Mouse (Mus musculus) mouse trophoblast stem cell (cell line): Measurements from ENCODE around the gene Pmepa1.

Experiments
- in situ Hi-C, 2 experiments: fragments of 300-500 bp; cut with MseI, MboI; formaldehyde crosslinking; loops; 2 replicates in 1 of 2; 3 replicates in 1 of 2; pipeline ENCODE4 v1.15.1; 2025

Gene Pmepa1

DNA sequence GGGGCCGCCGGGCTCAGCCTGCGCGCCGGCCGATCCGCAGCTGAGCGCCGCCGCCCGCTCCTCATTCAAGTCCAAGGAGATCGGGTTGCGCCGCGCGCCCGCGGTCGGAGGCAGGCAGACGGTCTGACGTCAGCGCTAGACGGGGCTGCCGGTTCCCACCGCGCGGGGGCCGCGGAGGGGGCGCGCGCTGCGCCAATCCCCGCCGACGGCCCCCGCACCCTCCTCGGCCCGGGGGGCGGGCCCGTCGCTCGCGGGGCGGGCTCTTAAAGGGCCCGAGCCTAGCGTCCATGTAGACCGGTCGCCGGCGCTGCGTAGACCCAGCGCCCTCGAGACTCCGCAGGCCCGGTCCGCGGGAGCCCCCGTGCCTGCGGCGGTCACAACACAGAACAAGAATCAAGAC is at the start of gene Pmepa1:
Pmepa1 (minus strand) TSS at position 125 of the 400 bp plus-strand sequence.
- in situ Hi-C loops: no loop called here

DNA sequence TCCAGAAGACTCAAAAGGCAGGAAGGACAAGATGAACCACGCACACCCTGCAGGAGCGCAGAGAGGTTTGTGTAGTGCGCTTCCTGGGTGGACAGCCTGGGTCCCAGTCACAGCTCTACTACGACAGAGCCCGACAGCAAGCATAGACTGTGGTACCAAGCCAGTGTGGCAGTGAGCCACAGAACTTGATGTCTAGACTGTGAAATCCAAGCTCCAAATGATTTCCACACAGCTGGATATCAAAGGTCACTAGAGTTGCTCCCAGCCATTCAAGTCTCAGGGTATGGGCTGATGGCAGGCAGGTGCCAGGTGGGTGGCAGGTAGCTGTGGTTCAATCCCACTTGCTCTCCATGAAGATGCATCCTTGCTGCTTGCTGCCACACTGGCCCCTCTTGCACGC is 45.4 kb upstream of the Pmepa1 start:
- in situ Hi-C loops: no loop called here

DNA sequence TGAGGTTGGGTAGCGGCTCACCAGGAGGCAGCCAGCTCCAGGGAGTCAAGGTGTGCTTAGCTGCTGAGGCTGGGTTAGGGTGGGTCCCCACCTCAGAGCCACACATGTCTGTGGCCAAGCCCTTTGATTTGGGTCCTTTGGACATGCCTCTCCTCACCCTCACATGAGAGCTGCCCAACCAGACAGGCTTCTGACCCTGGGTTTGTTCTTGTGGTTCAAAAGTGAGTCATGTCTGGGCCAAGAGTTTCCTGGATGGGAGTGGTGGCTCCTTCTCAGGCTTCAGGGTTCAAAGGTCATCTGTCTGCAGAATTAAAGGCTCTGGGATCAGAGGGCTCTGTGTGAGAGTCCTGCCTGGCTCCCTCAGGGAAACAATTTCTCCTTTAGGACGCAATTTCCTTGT is 44.9 kb upstream of the Pmepa1 start:
- in situ Hi-C loops: no loop called here

DNA sequence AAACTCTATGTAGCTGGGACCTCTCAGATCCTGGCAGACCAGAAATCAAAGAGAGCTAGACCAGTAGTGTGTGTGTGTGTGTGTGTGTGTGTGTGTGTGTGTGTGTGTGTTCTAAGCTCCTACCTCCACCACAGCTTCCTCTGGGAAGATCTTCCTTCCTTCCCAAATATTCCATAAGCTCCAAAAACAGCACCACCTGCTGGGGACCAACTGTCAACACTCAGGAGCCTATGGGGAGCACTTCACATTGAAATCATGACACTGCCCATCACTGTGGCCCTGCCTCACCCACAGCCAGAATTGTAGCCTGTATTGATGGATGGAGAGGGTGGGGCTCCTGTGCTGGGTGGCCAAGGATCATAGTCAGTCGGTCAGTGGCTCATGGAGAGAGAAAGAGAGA is 38.0 kb upstream of the Pmepa1 start:
- in situ Hi-C loops: no loop called here

DNA sequence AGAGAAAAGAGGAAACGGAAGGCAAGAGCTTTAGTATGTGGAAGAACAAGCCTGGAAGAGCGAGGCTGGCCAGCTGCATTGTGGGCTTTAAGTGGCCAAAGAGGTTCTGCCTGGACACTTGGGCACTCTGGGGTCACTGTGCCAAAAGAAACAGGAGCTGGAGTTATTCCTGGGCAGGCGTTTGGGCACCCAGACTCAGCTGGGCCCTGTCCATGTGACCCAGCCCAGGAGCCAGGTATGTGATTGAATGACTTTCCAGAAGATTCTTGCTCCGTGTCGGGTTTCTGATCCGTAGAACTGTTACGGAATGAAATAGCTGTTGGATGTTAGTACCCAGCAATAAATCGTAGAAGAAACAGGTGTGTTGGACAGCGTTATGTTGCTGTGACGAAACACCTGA is 32.2 kb upstream of the Pmepa1 start:
- in situ Hi-C loops: no loop called here

DNA sequence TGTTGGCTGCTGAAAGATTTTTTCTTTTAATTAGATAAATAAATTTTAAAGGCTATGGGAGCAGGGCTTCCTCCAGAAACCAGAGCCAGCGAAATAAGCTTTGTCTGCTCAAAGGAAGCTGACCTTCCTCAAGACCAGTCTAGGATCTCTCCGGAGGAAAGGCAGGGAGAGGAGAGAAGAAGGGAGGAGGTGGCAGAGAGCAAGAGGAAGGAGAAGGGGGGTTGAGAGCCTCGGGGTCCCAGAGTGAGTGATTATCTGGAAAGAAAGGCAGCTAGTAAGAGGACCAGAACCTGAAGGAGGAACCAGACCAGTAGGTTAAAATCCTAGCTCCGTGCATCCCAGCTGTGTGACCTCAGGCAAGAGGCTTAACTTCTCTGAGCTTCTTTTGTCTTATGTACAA is 31.7 kb upstream of the Pmepa1 start:
- in situ Hi-C loops: no loop called here

DNA sequence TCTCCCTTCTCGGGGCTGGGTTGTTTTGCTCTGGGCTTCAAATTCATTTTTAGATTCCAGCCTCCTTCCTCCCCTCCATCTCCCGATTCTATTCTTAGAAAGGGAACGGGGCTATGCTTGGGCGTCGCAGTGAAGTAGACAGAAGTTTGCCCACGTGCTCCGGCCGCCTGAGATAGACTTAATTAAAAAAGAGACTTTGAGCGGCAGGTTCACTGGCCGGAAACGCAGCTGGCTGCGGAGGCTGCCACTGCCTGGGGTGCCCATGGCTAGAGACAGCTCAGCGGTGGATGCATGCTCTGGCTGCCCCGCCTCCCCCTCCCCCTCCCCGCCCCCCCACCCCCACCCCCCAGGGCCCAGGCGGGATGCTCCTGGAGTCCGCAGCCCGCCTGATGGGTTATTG is 31.2 kb upstream of the Pmepa1 start:
- in situ Hi-C loops: no loop called here

DNA sequence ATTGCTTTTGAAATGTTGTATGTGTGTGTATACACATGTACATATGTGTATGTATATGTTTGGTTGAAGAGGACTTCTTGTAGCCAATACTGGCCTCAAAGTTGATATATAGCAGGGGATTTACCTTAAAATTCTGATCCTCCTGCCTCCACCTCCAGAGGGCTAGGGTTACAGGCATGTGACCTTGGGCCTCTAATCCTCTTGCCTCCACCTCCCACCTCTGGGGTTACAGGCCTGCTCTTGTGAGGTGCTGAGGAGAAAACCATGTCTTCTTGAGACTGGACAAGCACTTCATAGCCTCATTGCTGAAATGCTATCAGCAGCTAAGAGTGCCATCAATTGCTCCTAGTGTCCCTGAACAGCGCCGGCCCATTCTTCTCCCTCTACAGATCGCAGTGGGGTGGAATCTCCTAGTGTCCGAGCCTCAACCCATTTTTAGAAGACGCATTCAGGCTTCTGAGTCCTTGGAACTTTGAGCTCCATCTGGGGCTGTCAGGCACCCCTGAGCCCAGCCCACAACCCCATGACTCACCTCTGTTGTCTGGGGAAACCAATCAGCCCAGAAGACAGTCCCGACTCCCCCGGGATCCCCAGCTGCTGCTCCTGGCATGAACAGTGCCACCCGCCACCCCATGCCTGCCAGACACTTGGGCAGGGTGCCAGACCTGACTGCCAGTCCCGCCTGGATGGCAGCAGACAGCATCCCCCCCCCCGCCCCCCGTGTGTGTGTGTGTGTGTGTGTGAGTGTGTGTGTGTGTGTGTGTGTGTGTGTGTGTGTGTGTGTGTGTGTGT is 30.6 kb upstream of the Pmepa1 start:
- in situ Hi-C loops: no loop called here

DNA sequence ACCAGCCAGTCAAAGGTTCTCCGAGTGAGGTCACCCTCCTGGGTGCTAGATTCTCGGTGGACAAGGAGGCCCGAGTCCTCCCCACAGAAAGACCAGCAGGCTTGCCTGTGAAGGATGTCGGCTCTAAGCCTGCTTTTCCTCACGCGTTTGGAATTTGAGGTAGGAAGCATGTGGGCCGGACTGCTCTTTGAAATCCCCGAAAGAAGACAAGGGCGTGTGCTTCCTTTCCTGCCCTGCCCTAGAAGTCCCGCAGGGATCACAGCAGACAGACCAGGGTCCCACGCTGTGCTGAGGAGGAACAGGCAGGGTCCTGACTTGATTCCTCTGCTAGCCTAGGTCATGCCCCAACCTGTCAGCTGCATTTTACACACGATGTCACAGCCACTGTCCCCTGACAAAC is 28.7 kb upstream of the Pmepa1 start:
- in situ Hi-C loops: no loop called here

DNA sequence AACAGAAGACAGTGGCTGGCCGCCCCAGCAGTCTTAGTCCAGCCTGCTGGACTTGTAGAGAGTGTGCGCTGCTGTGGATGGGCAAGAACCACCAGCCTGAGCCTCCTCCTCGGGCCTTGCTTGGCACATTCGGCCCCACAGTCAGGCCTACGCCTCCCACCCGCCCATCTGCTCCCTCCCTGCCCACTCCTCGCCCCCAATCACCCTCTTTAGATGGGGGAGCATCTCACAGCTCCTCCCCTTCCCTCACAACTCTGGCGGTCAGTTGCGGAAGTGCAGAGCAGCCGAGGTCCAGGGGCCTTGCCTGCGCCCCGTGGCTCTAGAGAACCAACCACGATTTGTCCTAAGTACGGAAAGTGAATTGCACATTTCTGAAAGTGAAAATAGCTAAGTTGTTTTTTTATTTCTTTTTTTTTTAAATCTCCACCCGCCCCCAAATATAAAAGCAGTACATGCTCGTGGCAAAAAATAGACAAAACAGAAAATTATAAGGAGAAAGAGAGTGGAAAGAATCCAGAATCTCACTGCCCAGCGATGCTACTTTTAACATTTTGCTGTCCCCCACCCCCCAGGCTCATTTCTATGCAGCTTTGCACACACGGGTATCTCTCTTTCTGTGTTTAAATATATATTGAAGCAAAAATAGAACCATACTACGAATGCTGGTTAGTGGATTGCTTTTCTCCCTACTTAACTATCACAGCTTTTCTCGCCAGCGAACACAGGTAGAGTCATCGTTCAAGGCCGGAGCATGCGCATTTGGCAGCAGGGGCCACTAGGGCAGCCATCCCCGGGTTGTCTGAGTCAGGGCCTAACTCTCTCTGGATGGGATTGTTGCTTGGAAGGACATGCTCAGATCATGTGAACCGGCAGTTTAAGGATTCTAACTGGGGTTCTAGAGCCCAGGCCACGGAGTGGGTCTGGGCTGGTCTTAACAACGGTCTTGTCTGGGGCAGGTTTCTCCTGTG is 24.6 kb upstream of the Pmepa1 start:
- in situ Hi-C loops: no loop called here

DNA sequence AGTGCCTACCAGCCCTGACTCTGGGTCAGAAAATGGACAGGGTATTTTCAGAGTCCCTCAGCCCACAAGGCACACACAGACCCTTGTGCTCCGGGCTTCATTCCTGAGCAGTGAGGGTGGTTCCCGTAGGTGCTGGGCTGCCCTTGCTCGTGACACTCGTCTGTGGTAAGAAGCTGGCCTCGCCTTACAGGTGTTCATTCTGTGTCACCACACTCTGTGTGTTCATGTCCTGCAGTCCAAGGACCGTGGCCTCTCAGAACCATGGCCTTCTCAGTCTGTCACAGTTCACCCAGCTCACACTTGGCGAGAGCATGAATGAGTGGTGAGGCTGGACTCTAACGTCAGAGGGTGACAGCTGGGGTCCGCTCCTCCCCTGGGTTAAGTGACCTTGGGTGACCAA is 20.1 kb upstream of the Pmepa1 start:
- in situ Hi-C loops: no loop called here

DNA sequence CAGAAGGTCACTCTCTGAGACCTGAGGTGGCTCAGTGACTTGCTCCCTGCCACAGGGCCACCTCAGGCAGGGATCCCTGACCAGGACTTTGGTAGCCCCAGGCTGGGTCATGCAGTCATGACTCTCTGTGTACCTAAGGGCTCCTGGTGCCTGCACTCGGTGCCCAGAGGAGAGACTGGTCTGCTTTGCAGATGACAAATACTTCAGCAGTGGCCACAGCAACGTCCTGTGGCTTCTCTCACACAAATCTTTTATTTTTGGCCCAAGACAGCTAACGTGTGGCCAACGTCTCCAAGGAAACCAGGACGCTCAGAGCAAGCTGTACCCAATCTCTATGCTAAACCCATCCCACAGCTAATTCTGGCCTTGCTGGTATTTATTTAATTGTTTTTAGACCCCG is 16.7 kb upstream of the Pmepa1 start:
- in situ Hi-C loops: no loop called here

DNA sequence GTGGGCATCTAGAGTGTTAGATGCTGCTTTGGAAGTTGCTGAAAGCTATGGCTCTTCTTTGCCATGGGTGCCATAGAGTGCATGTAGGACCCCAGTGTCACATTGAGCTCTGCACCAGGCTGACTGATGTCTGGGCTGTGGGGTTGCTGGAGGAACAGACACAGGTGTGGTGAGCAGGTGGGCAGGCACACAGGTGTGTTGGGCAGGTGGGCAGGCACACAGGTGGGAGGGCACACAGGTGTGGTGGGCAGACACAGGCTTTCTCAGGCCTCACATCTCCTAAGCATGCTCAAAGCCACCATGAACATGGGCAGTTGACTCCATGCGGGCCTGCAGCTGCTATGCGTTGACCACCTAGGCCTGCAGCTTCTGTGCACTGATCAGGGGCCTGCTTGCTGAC is 16.2 kb upstream of the Pmepa1 start:
- in situ Hi-C loops: no loop called here

DNA sequence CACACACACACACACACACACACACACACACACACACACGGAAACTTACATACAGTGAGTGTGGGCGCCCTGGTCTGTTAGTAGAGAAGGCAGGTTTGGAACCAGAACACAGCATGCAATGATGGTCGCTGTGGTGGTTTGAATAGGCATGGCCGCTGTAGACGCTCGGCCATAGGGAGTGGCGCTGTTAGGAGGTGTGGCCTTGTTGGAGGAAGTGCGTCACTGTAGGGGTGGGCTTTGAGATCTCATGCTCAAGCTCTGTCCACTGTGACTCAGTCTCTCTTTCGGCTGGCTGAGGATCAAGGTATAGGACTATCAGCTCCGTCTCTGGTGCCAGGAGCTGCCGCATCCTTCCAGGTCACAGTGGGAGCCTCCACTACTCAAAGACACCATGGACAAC is 14.6 kb upstream of the Pmepa1 start:
- in situ Hi-C loops: no loop called here

DNA sequence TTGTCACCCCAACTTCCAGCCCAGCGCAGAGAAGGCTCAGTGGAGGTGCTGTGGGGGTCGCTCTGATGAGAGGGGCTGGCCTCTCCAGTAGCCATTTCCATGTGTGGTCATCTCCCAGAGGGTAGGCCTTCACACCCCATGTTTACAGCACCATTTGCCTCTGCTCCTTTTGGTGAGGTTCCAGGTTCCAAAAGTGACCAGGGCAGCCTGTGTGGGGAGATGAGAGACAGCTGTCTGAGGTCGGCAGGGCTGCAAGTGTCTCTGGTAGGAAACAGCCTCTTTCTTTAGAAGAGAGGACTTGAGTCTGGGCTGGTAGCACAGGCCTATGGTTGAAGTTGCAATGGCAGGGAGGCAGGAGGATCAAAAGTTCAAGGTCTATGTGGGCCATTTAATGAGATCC is 13.6 kb upstream of the Pmepa1 start:
- in situ Hi-C loops: no loop called here

DNA sequence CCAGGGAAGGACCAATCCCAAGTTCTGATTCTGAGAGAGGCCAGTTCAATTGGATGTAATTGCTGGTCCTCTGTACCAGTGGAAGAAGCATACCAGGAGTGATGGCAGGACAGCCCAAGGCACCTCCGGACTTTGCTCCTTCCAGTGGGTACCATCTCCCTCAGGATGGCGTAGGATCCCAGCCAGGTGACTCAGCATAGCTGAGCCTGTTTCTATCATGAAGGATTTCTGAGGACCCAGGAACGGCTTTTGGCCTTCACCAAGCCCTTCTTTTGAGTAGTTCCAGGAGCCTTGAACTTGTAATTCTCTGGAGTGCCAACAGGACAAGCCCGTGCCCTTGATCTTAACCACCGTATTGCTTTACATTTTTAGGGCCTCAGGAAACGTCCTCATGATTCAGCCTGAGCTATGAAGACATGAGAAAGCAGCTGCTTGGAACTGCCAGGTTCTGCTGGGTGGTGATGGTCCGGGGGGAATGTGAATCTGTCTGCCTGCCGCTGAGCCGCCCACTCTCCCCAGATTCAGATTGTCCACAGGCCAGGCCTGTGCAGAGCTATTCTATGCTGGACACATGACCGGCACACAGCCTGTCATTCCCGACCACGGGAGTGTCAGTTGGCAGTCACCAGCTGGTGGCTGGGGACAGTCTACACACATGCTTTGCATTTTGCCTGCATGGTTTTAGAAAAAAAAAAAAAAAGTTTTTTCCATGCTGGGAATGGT is 9.6 kb upstream of the Pmepa1 start:
- in situ Hi-C loops: no loop called here

DNA sequence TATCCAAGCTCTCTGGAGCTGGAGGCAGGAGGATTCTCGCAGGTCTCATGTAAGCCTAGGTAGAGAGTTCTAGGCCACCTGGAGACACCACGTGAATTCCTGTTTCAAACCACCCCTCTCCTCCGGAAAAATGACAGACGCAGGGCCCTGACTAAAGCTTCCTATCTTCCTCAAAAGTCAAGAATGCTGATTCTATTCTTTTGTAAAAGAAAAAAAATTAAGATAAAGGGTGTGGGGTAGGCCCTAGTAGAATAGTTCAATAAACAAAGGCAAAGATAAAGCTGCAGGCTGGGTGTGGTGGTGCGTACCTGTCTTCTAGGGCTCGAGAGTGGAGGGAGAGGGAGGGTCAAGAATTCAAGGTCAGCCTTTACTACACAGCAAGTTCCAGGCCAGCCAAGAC is 8.4 kb upstream of the Pmepa1 start:
- in situ Hi-C loops: no loop called here

DNA sequence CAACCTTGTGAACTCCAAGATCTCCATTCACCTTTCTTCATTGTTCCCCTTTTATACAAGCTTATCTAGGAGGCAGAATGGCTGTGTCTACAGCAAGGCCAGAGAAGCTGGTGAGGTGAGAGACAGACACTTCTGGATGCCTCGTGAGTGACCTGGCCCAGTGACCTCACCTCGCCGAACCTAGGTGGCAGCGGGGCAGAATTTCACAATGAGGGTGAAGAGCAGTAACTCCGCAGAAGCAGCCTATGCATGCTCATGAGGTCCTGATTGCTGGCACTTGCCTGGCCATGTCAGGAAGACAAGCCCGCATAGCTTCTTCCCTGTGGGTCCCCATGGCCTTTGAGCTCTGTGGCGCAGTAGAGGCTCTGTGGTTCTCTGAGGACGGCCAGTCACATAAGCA is 5.9 kb upstream of the Pmepa1 start:
- in situ Hi-C loops: no loop called here

DNA sequence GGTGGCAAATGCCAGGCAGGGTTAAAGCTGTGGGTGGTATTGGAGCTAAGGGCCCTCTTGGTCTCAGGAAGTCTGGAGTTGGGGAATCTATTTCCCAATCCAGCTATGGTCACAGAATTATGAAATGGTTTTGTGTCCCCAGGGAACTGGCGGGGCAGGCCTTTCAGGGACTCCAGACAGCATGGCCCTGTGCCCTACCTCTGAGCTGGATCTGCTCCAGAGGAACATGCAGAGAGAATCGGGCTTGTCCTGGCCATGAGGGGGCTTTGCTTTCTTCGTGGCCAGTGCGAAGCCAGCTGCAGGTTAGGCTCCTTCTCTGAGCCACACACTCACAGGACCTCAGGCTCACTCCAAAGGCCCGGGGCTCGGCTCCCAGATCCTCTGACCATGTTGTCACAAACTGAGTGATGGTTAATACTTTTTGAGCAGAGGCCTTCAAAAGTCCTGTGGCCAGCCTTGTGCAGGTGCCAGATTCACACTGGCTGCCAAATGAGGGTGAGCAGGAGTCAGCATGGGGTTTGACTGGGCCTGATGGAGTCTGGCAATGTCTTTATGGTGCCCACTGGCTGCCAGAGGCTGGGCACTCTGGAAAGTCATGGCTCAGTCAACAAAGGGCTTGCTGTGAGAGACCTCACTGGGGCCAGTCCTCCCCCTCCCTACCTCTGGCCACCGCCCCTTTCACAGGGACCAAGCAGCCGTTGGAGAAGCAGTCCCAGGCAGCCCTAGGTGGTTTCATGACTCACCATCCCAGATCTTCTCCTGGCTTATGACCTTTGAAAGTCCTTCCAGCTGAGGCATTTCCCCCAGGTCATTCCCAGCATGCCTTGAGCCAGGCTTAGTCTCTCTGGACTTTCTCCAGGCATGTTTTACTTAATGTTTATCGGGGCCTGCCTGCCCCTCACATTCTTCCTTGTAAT is 4.9 kb upstream of the Pmepa1 start:
- in situ Hi-C loops: no loop called here

DNA sequence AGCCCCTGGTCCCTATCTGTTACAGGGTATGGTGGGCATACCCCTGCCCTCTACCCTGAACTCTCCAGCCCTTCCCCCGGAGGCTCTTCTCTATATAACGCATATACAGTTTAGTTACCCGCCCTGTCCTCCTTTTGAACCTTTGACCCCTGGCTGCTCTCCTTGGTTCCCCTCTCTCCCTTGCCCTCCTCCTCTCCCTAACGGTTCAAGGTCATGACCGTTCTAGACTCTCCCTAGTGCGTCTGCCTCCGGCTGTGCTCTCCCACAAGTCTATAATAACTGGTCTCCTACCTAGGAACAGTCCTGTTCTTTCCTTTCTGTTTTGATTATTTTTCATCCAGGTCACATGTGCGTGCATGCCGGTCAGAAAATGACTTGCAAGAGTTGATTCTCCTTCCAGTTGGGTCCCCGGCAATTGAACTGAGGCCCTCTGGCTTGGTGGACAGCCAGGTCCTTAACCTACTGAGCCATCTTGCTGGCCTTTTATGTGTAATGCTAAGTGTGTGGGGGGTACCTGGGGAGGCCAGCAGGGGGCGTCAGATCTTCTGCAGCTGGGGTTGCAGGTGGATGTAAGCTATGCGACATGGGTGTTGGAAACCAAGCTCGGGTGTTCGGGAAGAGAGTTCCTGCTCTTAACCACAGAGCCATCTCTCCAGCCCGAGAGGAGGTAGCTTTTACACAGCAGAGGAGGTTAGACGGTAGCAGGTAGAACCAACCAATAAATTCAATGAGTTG is 2.7 kb upstream of the Pmepa1 start:
- in situ Hi-C loops: no loop called here
